Mouse (Mus musculus) bone marrow macrophage, adult 2 months (primary cell): ENCODE measurements at regions not wholly inside any gene's neighbourhood (a gene's known extent, or its start where the extent isn't known, plus 50 kb on each side); places are given as distances from the start of the nearest gene placed in this dataset.

Source experiments
- H3K27ac ChIP-seq: 2 replicates; pipeline ENCODE4 v1.5.1; 2012; ENCODE audit warnings: low read depth, low read length; ENCODE audit not compliant: insufficient read depth
- H3K4me1 ChIP-seq: 2 replicates; pipeline ENCODE4 v1.6.1; 2012; ENCODE audit warnings: low read length; ENCODE audit not compliant: control insufficient read depth, insufficient read depth
- H3K4me3 ChIP-seq: 2 replicates; pipeline ENCODE4 v1.5.1; 2012; ENCODE audit warnings: mild to moderate bottlenecking, low read length, moderate library complexity; ENCODE audit not compliant: insufficient read depth
- CTCF ChIP-seq: IDR thresholded peaks from 2 replicates; pipeline ENCODE4 v1.5.1; 2012; ENCODE audit warnings: low read depth, mild to moderate bottlenecking, low read length, moderate library complexity

DNA sequence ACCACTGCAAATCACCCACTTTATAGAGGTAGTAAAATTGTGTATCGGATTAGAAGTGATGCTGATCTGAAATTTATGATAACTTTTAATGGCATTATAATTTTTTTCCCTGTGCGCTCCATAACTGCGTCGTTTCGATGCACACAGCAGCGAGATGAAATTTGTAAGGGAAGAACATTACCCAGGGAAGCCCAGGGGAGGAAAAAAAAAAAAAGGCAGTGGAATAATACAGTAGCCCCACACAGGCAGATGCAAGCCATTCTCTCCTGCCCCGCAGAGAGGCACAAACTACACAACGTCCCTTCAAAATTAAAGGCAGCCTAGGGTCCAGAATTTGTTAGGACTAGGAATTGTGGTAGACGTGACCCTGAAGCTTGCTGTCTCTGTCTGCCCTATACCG lies 234.2 kb downstream of the Il20rb start:
- no peak for TF ChIP-seq CTCF
- no peak overlapping the region for H3K4me3 ChIP-seq
- H3K4me1 ChIP-seq = no peaks in the 10 kb centered on the region
- H3K27ac ChIP-seq = no peak overlapping the region
